Mouse (Mus musculus): ENCODE measurements around the gene Vsig10. TPM values are rescaled to one million over a fixed set of nuclear protein-coding genes. Genes with fewer than 3 reads are reported as not detected.
A peak's percentile ranks its signal among the peaks of the same experiment; 100 is the strongest.
"Not testable (repeated sequence)": the region's sequence is repeated elsewhere in the genome, so short reads cannot be mapped to it uniquely, and the experiment has no call there.

Vsig10 gene
- polyA plus RNA-seq, 1 experiment from 2014 or later: 1.4 TPM

DNA sequence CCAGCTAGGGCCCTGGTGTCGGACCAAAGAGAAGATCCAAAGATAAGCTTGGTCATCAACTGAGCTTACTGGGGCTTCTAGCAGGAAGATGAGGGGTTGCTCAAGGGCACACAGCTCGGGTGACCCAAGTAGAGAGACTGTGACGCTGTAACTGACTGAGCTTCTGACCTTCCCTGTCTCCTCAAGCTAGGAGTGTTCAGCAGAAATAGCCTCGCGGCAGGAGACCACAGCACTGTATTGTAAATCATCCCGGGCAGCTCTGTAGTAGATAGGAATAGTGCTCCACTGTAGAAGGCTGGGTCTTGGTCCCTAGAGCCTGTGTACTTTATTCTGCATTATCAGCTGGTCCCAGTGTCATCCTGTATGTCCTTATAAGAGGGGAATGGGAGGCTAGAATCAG, 23.0 kb downstream of the Vsig10 start:
- Histone ChIP-seq H3K36me3 (ENCODE audit: control insufficient read depth, insufficient read depth, low read length) (no peaks in the 10 kb centered on the region), H3K4me2 (ENCODE audit: low read depth) (no peak overlapping the region), H3K4me1 (ENCODE audit: control insufficient read depth, insufficient read depth, low read length) (no peaks in the 10 kb centered on the region), H3K27ac (ENCODE audit: low read depth, low read length) (no peak overlapping the region), H3K4me3 (ENCODE audit: low read depth, low read length) (no peak overlapping the region), H3K9ac (ENCODE audit: low read length) (no peak overlapping the region), H3K9me3 (ENCODE audit: control insufficient read depth, low read length) (no peaks in the 10 kb centered on the region), H3K27me3 (ENCODE audit: control insufficient read depth, insufficient read depth, low read length) (no peaks in the 10 kb centered on the region)
- 86% methylated on average over 6 of the region's 6 CpGs for WGBS
- DNase-seq (ENCODE audit: low spot score) (no peak), ATAC-seq (ENCODE audit: insufficient read depth, low FRiP score, low TSS enrichment) (no peak)

DNA sequence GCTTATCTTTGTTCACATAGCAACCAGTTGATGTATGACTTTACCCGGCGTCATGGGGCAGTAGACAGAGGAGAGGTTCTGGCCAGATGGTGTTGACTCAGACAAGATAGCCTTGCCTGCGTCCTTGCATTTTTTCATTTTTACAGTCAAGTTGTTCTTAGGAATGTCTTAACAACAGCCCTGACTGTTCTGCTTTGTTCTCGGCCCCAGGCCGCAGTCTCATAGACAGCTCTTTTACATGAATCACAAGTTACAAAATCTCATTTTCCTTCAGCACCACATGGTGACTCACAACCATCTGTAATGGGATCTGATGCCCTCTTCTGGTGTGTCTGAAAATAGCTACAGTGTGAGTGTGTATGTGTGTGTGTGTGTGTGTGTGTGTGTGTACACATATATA, 25.6 kb downstream of the Vsig10 start:
- not testable (repeated sequence) for H3K4me3 ChIP-seq (ENCODE audit: low read depth, low read length); ATAC-seq (ENCODE audit: insufficient read depth, low FRiP score, low TSS enrichment); H3K9me3 ChIP-seq (ENCODE audit: control insufficient read depth, low read length); H3K27ac ChIP-seq (ENCODE audit: low read depth, low read length); H3K36me3 ChIP-seq (ENCODE audit: control insufficient read depth, insufficient read depth, low read length); H3K4me1 ChIP-seq (ENCODE audit: control insufficient read depth, insufficient read depth, low read length); H3K27me3 ChIP-seq (ENCODE audit: control insufficient read depth, insufficient read depth, low read length); H3K4me2 ChIP-seq (ENCODE audit: low read depth); H3K9ac ChIP-seq (ENCODE audit: low read length); DNase-seq (ENCODE audit: low spot score)
- WGBS: 84% methylated on average over 5 of the region's 5 CpGs

DNA sequence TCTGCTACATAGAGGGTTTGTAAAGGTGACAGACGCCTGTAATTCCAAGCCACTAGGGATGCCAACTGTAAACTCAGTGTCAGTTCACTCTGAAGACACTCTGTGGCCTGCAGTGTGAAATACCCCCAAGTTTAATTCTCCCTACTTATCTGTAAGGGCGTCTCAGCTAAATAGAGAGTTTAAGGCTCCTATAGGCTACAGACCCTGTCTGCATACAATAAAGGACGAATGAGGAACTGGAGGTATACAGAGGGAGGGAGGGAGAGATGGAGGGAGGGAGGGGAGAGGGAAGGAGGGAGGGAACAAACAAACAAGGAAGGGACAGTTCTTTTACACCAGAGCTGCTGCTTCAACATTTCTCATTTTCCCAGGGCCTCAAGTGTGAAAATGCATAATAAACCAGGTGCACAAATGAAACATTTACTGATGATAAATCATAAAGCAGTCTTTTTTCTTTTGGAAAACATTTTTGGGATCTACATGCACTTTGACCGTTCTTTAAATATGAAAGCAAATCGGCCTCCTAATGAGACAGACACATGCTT, 26.6 kb downstream of the Vsig10 start:
- Histone ChIP-seq H3K36me3 (ENCODE audit: control insufficient read depth, insufficient read depth, low read length) (no peaks in the 10 kb centered on the region), H3K9me3 (ENCODE audit: control insufficient read depth, low read length) (peaks cover 3% of the 10 kb centered on the region; the same call in 1 of the 2 replicates), H3K27ac (ENCODE audit: low read depth, low read length) (no peak overlapping the region), H3K4me1 (ENCODE audit: control insufficient read depth, insufficient read depth, low read length) (no peaks in the 10 kb centered on the region), H3K27me3 (ENCODE audit: control insufficient read depth, insufficient read depth, low read length) (no peaks in the 10 kb centered on the region), H3K4me2 (ENCODE audit: low read depth) (no peak overlapping the region), H3K4me3 (ENCODE audit: low read depth, low read length) (no peak overlapping the region), H3K9ac (ENCODE audit: low read length) (no peak overlapping the region)
- 81% methylated on average over 5 of the region's 5 CpGs for WGBS
- DNase-seq (ENCODE audit: low spot score): no peak
- no peak for ATAC-seq (ENCODE audit: insufficient read depth, low FRiP score, low TSS enrichment)

DNA sequence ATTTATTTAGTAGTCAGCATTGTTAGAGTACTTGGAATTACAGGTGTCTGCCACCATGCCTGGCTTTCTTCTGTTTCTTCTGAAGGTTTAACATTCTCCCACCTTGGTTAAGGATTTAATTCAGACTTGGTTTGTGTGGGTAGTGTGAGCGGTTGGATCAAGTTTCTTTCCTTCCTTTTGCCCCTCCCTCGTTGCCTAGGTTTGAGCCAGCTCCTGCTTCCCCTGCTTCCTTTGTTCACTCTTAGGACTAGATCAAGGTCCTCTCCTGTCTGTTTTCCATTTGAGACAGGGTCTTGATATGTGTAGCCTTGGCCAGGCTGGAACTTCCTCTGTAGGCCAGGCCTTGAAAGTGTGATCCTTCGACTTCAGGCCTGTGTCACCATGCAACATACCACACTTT, 27.4 kb downstream of the Vsig10 start:
- WGBS: 65% methylated on average over 3 of the region's 3 CpGs
- Histone ChIP-seq H3K4me3 (ENCODE audit: low read depth, low read length) (no peak overlapping the region), H3K27ac (ENCODE audit: low read depth, low read length) (no peak overlapping the region), H3K4me2 (ENCODE audit: low read depth) (no peak overlapping the region), H3K36me3 (ENCODE audit: control insufficient read depth, insufficient read depth, low read length) (no peaks in the 10 kb centered on the region), H3K4me1 (ENCODE audit: control insufficient read depth, insufficient read depth, low read length) (no peaks in the 10 kb centered on the region), H3K9me3 (ENCODE audit: control insufficient read depth, low read length) (peaks cover 3% of the 10 kb centered on the region; the same call in 1 of the 2 replicates), H3K9ac (ENCODE audit: low read length) (no peak overlapping the region), H3K27me3 (ENCODE audit: control insufficient read depth, insufficient read depth, low read length) (no peaks in the 10 kb centered on the region)
- DNase-seq (ENCODE audit: low spot score) (no peak), ATAC-seq (ENCODE audit: insufficient read depth, low FRiP score, low TSS enrichment) (no peak)

DNA sequence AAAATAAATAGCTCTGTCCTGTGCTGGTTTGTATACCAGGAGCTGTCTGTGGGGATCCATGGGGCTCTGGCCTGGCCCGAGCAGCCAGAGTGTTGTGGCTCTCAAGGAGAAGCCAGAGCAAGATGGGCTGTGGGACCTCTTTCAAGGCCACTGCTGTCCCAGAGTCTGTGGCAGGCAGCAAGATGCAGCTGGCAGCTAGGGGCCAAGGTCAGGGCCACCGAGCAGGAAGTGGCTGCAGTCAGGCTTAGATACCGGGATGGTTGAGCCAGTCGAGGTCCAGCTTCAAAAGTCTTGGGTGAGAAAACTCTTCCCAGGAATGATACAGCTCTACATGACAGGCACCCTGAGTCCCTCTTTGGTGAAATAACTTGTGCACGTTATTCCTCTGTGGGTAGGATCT, 28.1 kb downstream of the Vsig10 start:
- Histone ChIP-seq H3K27me3 (ENCODE audit: control insufficient read depth, insufficient read depth, low read length) (no peaks in the 10 kb centered on the region), H3K4me3 (ENCODE audit: low read depth, low read length) (no peak overlapping the region), H3K9ac (ENCODE audit: low read length) (no peak overlapping the region), H3K27ac (ENCODE audit: low read depth, low read length) (no peak overlapping the region), H3K4me1 (ENCODE audit: control insufficient read depth, insufficient read depth, low read length) (no peaks in the 10 kb centered on the region), H3K4me2 (ENCODE audit: low read depth) (no peak overlapping the region), H3K36me3 (ENCODE audit: control insufficient read depth, insufficient read depth, low read length) (no peaks in the 10 kb centered on the region), H3K9me3 (ENCODE audit: control insufficient read depth, low read length) (peaks cover 3% of the 10 kb centered on the region; the same call in 1 of the 2 replicates)
- no peak for DNase-seq (ENCODE audit: low spot score)
- no peak for ATAC-seq (ENCODE audit: insufficient read depth, low FRiP score, low TSS enrichment)
- WGBS: 92% methylated on average over 5 of the region's 5 CpGs

DNA sequence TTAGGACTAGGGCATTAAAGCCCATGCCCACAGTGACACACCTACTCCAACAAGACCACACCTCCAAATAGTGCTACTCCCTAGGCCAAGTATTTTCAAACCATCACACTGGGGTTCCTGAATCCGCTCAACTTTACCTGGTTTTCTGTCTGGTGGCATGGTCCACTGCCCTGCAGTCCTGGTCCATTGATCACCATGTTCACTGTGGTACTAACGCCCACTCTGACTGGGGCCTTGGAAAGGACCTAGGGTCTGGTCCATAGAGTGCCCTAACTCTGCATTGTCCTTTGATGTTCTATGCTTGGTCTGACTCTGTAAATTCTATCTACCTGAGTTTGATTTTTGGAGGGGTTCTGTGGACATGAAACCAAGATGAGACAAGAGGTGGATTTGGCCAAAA, 29.0 kb downstream of the Vsig10 start:
- WGBS: 89% methylated on average over 2 of the region's 2 CpGs
- DNase-seq (ENCODE audit: low spot score) (no peak), ATAC-seq (ENCODE audit: insufficient read depth, low FRiP score, low TSS enrichment) (no peak)
- Histone ChIP-seq H3K4me3 (ENCODE audit: low read depth, low read length) (no peak overlapping the region), H3K4me2 (ENCODE audit: low read depth) (no peak overlapping the region), H3K4me1 (ENCODE audit: control insufficient read depth, insufficient read depth, low read length) (no peaks in the 10 kb centered on the region), H3K9ac (ENCODE audit: low read length) (no peak overlapping the region), H3K36me3 (ENCODE audit: control insufficient read depth, insufficient read depth, low read length) (no peaks in the 10 kb centered on the region), H3K9me3 (ENCODE audit: control insufficient read depth, low read length) (peaks cover 3% of the 10 kb centered on the region; the same call in 1 of the 2 replicates), H3K27me3 (ENCODE audit: control insufficient read depth, insufficient read depth, low read length) (no peaks in the 10 kb centered on the region), H3K27ac (ENCODE audit: low read depth, low read length) (no peak overlapping the region)

DNA sequence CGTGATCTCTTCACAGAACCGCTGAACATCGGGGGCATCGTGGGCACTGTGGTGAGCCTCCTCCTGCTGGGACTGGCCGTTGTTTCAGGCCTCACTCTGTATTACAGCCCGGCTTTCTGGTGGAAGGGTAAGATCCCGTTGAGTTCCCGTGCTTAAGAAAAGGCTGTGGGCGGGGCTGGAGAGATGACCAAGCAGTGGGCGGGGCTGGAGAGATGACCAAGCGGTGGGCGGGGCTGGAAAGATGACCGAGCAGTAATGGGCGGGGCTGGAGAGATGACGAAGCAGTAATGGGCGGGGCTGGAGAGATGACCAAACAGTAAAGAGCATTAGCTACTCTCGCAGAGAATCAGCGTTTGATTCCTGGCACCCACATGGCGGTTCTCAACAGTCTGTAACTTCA, 29.4 kb downstream of the Vsig10 start:
- H3K27ac ChIP-seq (ENCODE audit: low read depth, low read length): no peak overlapping the region
- no peaks in the 10 kb centered on the region for H3K36me3 ChIP-seq (ENCODE audit: control insufficient read depth, insufficient read depth, low read length)
- H3K4me3 ChIP-seq (ENCODE audit: low read depth, low read length): no peak overlapping the region
- no peaks in the 10 kb centered on the region for H3K27me3 ChIP-seq (ENCODE audit: control insufficient read depth, insufficient read depth, low read length)
- ATAC-seq (ENCODE audit: insufficient read depth, low FRiP score, low TSS enrichment) (no peak), DNase-seq (ENCODE audit: low spot score) (peak; percentile 80)
- no peak overlapping the region for H3K9ac ChIP-seq (ENCODE audit: low read length)
- H3K9me3 ChIP-seq (ENCODE audit: control insufficient read depth, low read length): peaks cover 3% of the 10 kb centered on the region; the same call in 1 of the 2 replicates
- no peaks in the 10 kb centered on the region for H3K4me1 ChIP-seq (ENCODE audit: control insufficient read depth, insufficient read depth, low read length)
- WGBS: 26% methylated on average over 19 of the region's 19 CpGs
- H3K4me2 ChIP-seq (ENCODE audit: low read depth): no peak overlapping the region

DNA sequence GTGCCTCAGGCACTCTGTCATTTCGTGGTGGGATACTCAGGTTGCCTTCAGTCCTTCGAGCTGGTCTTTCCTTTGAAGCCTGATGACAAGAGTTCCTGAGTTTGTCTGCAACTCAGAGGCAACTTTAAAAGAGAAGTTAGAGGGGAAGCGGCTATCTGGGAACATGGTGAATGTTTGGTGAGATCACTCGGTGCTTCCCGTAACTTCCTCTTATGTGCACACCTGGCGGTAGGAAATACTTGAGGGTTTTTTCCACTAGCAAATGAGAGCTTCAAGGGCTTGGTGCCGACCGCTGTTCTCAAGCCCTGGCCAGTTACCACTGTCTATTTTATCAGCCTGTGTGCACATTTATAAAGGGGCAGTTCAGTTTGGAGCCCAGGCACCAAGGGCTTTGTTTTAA, 35.2 kb downstream of the Vsig10 start:
- H3K27me3 ChIP-seq (ENCODE audit: control insufficient read depth, insufficient read depth, low read length): no peaks in the 10 kb centered on the region
- 82% methylated on average over 8 of the region's 8 CpGs for WGBS
- no peak overlapping the region for H3K9ac ChIP-seq (ENCODE audit: low read length)
- H3K36me3 ChIP-seq (ENCODE audit: control insufficient read depth, insufficient read depth, low read length): no peaks in the 10 kb centered on the region
- DNase-seq (ENCODE audit: low spot score): no peak
- peaks cover 3% of the 10 kb centered on the region; the same call in 1 of the 2 replicates for H3K9me3 ChIP-seq (ENCODE audit: control insufficient read depth, low read length)
- ATAC-seq (ENCODE audit: insufficient read depth, low FRiP score, low TSS enrichment): no peak
- no peak overlapping the region for H3K4me3 ChIP-seq (ENCODE audit: low read depth, low read length)
- no peak overlapping the region for H3K27ac ChIP-seq (ENCODE audit: low read depth, low read length)
- no peaks in the 10 kb centered on the region for H3K4me1 ChIP-seq (ENCODE audit: control insufficient read depth, insufficient read depth, low read length)
- no peak overlapping the region for H3K4me2 ChIP-seq (ENCODE audit: low read depth)

DNA sequence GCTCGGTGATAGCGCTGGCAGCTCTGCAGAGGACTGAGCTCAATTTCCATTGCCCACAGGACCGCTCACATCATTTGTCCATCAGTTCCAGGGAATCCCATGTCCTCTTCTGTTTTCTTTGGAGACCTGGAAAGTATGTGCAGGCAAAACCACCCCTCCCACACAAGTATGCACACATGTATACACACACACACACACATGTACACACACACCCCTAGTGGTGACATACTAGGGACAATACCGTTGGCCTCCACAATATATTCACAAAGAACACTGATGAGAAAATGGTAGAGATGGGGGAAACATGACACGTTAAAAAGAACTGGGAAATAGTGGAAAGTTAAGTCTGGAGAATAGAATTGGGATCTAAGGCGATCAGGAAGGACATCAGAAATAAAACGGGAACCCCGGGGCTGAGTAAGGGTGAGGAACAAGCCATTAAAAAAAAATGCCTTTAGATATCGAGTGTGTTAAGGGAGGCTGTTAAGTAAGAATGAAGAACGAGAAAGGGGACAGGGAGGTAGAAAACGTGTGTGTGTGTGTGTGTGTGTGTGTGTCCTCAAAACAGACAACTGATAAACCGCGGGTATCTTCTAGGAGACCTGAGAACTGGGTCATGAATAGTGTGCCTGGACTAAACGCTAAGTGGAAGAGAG, 36.9 kb downstream of the Vsig10 start:
- WGBS: 51% methylated on average over 14 of the region's 14 CpGs
- H3K27me3 ChIP-seq (ENCODE audit: control insufficient read depth, insufficient read depth, low read length): no peaks in the 10 kb centered on the region
- H3K27ac ChIP-seq (ENCODE audit: low read depth, low read length): no peak overlapping the region
- ATAC-seq (ENCODE audit: insufficient read depth, low FRiP score, low TSS enrichment): no peak
- H3K36me3 ChIP-seq (ENCODE audit: control insufficient read depth, insufficient read depth, low read length): no peaks in the 10 kb centered on the region
- no peak overlapping the region for H3K4me3 ChIP-seq (ENCODE audit: low read depth, low read length)
- H3K4me1 ChIP-seq (ENCODE audit: control insufficient read depth, insufficient read depth, low read length): peaks cover 6% of the 10 kb centered on the region; the same call in 1 of the 2 replicates
- no peak overlapping the region for H3K9ac ChIP-seq (ENCODE audit: low read length)
- peak overlapping the region; percentile 84; the same call in 1 of the 2 replicates for H3K4me2 ChIP-seq (ENCODE audit: low read depth)
- no peak for DNase-seq (ENCODE audit: low spot score)
- H3K9me3 ChIP-seq (ENCODE audit: control insufficient read depth, low read length): no peaks in the 10 kb centered on the region
